Mouse (Mus musculus) heart, adult 18-20 months (tissue): Measurements from ENCODE around the gene Vamp2. TPM values are rescaled to one million over a fixed set of nuclear protein-coding genes. Genes with fewer than 3 reads are reported as not detected.

Experiments used
- DNase-seq, 2 experiments: peaks; one replicate each; pipeline ENCODE4 v3.0.0; 2021 to 2022; ENCODE audit warnings: mixed read lengths in 1 of 2
- total RNA-seq, 2 experiments: library from RNA; stranded (reverse); gene quantifications; 2 replicates each; pipeline ENCODE4 v1.2.3; 2021

Vamp2 gene
- total RNA-seq, 2 experiments from 2014 or later = 53.9 to 55.4 TPM

GRCm38 (mm10) chr11:69114621-69115020 is 26.3 kb downstream of the Vamp2 start:
- DNase-seq = no peak

GRCm38 (mm10) chr11:69116843-69117242 is 28.6 kb downstream of the Vamp2 start:
- no peak for DNase-seq

- DNase-seq = peak; percentile 76 to 80
Measured at GRCm38 (mm10) chr11:69117737-69118695, 29.7 kb downstream of the Vamp2 start.

GRCm38 (mm10) chr11:69118765-69119164 is 30.5 kb downstream of the Vamp2 start:
- DNase-seq = peak; percentile 91 to 99

GRCm38 (mm10) chr11:69119446-69120155 is 31.3 kb downstream of the Vamp2 start:
- DNase-seq = no peak

GRCm38 (mm10) chr11:69120221-69121000 is 32.1 kb downstream of the Vamp2 start, which contains the start of gene Hes7:
Gene Hes7, plus strand, starts transcription at chr11:69120404.
- peak; percentile 30 to 34 for DNase-seq

GRCm38 (mm10) chr11:69121001-69121740 is 32.9 kb downstream of the Vamp2 start:
- peak; percentile 53 to 69 for DNase-seq

- DNase-seq = no peak
Measured at GRCm38 (mm10) chr11:69121741-69122335, 33.5 kb downstream of the Vamp2 start.

- peak; percentile 92 to 94 for DNase-seq
Measured at GRCm38 (mm10) chr11:69122336-69122951, 34.2 kb downstream of the Vamp2 start, which contains the start of gene 9130213A22Rik. Gene 9130213A22Rik, minus strand, starts transcription at chr11:69122589.

GRCm38 (mm10) chr11:69123056-69123692 is 34.9 kb downstream of the Vamp2 start:
- peak; percentile 92 to 95 for DNase-seq

GRCm38 (mm10) chr11:69123693-69124497 is 35.6 kb downstream of the Vamp2 start:
- DNase-seq = peak; percentile 92 to 96

- peak; percentile 69 to 90 for DNase-seq
Measured at GRCm38 (mm10) chr11:69124498-69124847, 36.2 kb downstream of the Vamp2 start.

- peak; percentile 85 to 92 for DNase-seq
Measured at GRCm38 (mm10) chr11:69125041-69125851, 37.0 kb downstream of the Vamp2 start.

- DNase-seq = no peak
Measured at GRCm38 (mm10) chr11:69125852-69125918, 37.4 kb downstream of the Vamp2 start, which contains the start of gene Aloxe3. Gene Aloxe3, plus strand, starts transcription at chr11:69125896.

GRCm38 (mm10) chr11:69125919-69126705 is 37.8 kb downstream of the Vamp2 start:
- no peak for DNase-seq

GRCm38 (mm10) chr11:69126706-69127095 is 38.4 kb downstream of the Vamp2 start:
- no peak for DNase-seq

- no peak for DNase-seq
Measured at GRCm38 (mm10) chr11:69128426-69129122, 40.3 kb downstream of the Vamp2 start.
